Mouse (Mus musculus) kidney, postnatal 4 days (tissue): ENCODE measurements around the gene Vsig4.
"Not testable (repeated sequence)": the region's sequence is repeated elsewhere in the genome, so short reads cannot be mapped to it uniquely, and the experiment has no call there.

Experiments
- DNase-seq, 2 experiments: peaks; one replicate each; pipeline ENCODE4 v3.0.0; 2021; ENCODE audit warnings: mixed read lengths in 2 of 2

The Vsig4 gene

DNA sequence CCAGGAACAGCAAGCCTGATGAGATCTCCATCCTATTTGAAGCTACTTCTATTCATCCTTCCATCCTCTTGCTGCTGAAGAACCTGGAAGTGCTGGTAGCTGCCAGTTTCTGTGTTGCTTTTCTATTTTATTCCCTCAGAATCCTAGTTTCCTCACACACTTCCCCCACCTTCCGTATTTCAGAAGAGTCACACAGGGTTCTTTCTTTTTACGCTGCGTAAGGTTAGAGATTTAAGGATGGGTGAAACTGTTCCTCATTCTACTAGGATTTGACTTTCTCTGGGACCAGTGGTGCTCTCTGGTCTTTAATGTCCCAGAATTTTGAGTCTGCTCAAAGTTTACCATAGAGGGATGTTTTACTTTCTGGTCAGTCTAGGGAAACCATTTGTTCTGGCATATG lies at the start of gene Vsig4:
Vsig4 (minus strand) TSS at position 101 of the 400 bp plus-strand sequence.
- no peak for DNase-seq

DNA sequence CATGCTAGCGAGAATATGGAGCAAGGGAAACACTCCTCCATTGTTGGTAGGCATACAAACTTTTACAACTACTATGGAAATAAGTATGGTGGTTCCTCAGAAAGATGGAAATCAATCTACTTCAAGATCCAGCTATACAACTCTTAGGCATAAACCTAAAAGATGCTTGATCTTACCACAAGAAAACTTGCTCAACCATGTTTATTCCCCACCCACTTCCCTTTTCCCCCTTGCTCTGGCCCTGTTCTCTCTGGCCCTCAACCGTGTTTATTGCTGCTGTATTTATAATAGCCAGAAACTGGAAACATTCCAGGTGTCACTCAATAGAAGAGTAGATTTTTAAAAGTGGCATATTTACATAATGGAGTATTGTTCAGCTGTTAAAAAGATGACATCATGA lies 45.9 kb upstream of the Vsig4 start:
- no peak for DNase-seq

DNA sequence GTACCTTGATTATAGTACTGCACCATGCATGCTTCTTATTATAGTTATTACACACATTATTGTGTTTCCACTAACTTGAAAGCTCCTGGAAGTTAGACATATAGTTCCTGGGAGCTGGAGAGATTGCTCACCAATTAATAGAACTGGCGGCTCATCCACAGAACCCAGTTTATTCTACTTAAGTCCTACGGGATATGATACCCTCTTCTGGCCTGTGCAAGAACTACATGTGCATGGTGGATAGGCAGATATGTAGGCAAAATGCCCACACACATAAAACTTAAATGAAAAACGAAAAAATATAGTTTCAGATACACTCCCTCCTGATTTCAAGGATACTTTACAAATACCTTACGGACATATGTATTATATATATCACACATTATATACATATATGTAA lies 36.5 kb upstream of the Vsig4 start:
- peak; percentile 1 to 3 for DNase-seq

DNA sequence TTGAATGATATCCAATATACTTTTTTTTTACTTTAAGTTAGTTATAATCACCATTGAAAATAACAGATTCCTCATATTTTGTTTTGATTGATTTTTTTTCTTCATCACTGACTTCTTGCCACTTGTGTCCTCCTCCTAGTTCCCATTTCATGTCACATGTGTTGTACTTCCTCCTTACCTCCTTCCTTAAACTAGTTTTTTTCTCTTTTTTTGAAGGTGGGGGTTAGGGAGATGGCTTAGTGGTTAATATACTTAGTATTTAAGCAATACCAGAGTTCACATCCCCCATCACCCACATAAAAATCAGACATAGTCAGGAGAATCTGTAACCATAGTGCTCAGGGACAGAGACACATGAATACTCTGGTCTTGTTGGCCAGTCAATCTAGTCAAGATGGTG lies 36.7 kb downstream of the Vsig4 start:
- DNase-seq: no peak

DNA sequence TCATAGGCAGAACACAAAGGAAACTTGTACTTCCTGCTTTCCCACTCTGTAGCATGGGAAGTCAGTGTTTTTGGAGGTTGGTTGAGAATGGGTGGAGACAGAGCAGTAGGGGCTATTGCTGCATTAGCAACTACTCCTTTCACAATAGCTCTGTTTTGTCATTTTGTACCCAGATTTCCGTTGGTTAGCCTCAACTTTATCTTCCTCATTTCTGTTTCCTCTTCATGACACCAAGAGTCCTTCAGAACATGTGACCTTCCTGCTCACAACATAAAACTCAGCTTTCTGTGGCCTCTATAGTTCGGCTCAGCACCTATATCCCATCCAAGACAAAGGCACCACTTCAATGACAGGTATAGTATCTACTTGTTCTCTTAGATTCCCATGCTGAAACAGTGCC lies 53.6 kb downstream of the Vsig4 start:
- DNase-seq: no peak

DNA sequence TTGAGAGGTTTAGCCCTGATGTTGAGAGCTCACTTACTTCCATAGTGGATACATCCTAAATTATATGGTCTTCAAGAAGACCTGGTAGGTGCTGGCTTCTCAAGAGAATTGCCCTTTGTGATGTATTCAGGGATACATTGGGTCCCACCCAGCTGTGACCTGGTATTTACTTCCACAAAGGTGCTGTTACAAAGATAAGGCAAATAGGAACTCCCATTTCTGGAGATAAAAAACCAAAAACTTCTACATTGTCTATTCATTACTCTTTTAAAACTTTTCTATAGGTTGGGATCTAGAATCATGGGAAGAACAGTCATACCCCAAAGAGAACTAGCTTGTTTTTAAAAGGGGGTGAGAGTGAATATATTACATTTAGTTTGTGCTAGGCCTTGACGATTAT lies 54.2 kb downstream of the Vsig4 start:
- no peak for DNase-seq

DNA sequence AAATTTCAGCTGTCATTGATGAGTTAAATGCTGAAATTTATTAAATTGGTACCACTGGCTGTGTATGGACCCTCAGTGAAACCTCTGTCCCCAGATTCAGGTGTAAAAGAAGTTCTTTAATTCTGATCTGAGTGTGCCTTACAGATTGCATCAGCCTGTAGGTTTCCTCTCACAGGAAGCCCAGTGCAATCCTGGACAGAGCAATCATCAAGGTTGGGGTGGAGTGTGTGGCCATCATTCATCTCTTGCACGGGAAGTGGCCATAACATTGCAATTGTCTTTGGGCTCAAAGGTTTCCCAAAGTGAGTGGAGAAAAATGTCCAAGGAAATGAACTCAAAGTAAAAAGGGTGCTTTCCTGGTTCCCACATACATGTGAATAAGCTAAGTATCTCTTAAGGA lies 57.5 kb downstream of the Vsig4 start:
- no peak for DNase-seq

DNA sequence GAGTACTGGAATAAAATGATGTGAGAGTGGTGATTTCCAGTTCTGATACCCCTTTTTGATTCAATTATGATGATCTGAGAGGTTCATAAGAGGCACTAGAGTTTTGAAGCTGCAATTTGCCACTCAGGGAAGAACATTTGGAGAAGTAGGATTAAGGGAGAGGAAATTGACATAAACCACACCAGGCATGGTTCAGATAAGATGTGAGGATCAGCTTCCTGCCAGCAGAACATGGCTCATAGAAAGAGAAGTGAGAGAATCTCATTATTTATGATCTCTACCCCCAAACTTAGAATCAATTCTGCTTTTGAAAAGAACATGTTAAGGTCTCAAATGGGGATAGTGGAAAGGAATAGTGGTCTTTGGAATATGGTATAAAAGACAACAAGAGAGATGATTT lies 66.2 kb downstream of the Vsig4 start:
- DNase-seq: no peak

DNA sequence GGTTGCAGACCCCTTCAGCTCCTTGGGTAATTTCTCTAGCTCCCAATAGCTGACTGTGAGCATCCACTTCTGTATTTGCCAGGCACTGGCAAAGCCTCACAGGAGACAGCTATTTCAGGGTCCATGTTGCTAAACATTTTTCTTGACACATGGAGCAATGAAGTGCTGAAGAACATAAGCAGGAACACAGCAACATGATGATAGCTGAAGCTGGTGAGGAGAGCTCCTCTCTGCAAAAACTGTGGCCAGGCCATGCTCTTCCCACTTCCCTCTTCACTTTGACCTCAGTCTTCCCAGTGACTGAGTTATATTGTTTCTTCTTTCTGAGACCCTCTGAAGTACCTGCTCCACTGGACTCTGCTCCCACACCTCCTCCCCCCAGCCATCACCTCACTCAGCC lies 67.8 kb downstream of the Vsig4 start:
- DNase-seq: no peak

DNA sequence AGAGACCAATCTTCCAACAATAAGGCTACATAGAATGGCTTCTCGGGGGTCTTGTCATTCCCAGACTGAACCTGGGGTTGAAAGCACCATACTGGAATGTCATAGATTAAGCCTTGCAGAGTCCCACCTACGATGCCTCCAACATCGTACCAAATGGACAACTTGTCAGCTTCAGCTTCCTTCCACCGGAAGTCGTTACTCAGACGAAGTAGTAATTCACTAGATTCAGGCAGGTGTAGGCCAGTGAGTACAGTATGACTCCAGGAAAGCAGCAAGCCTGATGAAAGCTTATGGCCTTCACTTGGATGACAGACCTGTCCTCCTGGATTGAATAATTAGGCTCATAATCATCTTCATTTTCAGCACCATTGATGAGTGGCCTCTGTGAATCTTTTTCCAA lies 69.0 kb downstream of the Vsig4 start:
- no peak for DNase-seq

DNA sequence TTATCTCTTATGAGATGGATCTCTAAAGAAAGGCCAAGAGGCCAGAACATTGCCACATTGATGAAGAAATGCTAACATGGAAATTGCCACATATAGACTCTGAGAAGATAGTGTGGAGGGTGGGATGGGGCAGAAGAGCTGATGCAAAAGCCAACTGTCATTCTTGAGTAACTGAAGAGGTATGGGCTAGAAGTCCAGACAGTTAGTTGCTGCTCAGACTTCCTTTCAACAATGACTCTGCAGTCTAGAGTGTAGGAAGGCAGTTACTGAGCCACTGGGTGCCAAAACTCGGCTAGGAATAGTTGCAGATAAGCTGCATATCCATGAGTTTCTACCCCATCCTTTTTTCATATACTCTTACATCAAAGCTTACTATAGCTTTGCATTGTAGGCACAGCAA lies 75.2 kb downstream of the Vsig4 start:
- DNase-seq: no peak

DNA sequence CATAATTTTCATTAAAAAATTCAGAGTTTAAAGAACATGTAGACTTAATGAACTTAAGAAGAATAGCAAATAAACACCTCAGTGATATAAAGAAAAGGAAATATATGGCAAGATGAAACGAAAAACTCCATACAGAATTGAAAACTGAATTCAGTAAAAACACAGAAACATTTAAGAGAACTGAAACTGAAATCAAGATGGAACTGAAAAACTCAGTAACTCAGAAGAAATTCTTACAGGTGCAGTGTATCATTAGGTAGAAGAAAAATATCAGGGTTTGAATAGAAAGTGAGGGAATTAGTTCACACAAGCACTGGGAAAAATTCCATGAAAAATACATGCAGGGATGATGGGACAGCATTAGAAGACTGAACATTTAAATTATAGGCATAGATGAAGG lies 86.4 kb downstream of the Vsig4 start:
- DNase-seq: no peak

DNA sequence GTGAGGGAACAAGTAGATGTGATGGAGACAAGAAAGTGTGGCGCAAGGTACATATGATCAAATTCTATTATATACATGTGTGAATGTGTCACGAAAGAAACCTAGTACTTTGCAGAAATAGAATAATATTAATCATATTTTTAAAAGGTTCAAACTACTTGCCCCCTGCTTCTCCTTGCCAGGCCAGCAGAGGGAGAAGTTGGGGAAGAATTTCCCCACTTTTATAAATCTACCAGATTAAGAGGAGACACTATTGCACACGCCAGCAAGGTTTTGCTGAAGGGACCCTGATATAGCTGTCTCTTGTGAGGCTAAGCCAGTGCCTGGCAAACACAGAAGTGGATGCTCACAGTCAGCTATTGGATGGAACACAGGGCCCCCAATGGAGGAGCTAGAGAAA lies 88.1 kb downstream of the Vsig4 start:
- DNase-seq: not testable (repeated sequence)
